Mouse (Mus musculus): ENCODE measurements around the gene Psapl1. TPM values are rescaled to one million over a fixed set of nuclear protein-coding genes. Genes with fewer than 3 reads are reported as not detected.

Psapl1 gene
- polyA plus RNA-seq, 1 experiment from 2014 or later: 0.10 TPM

DNA sequence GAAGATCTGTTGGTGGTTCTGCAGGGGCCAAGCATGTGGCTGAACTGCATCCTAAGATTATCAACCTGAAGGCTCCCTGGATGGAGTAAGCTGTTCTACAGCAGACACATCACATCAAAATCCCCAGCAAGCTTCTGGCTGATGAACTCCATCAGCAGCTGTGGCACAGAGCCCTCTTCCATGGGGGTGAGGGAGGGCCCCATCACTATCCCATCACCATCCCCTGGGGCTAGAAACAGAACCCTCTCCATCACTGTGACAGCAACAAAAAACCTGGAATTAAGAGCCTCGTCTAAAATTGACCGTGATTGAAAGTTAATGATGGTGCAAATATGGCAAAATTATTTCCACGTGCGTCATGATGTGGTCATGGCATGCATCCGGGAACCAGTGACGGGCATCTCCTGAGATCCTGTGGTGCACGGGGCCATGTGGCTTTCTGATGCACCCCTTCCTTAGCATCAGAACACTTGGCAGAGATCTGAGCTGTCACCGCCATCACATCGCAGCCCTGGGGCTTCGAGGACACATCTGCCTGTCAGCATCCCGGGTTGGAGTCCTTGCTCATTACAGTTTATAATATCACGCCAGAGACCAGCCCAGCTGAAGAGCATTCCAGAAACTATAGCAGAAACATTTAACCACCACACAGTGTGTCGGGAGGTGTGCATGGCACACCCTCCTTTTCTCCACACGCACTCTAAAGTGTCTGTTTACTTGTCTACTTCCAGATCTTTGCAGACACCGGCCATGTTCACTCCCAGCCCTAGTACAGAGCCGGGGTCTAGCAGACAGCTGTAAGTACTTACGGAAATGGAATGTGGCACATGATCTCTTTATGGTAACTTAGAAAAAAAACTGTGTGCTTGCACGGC is 51.1 kb downstream of the Psapl1 start:
- no peaks in the 10 kb centered on the region for H3K9me3 ChIP-seq (ENCODE audit: control insufficient read depth, low read length)
- no peaks in the 10 kb centered on the region for H3K27me3 ChIP-seq (replicated peaks; ENCODE audit: control insufficient read depth, insufficient read depth, low read length)
- no peak overlapping the region for H3K4me2 ChIP-seq (ENCODE audit: low read length)
- H3K27ac ChIP-seq (ENCODE audit: low read depth, low read length): no peak overlapping the region
- peaks cover 22% of the 10 kb centered on the region for H3K4me1 ChIP-seq (ENCODE audit: control insufficient read depth, insufficient read depth, low read depth, low read length)
- 54% methylated on average over 18 of the region's 18 CpGs for WGBS
- H3K4me3 ChIP-seq (ENCODE audit: low read length): no peak overlapping the region
- no peak overlapping the region for H3K9ac ChIP-seq (ENCODE audit: low read depth, low read length)
- H3K36me3 ChIP-seq (ENCODE audit: control insufficient read depth, insufficient read depth, low read length): no peaks in the 10 kb centered on the region
- no peak for ATAC-seq

Other genes with a start within 250 kb of the Psapl1 start
- gene Sorcs2, start 194.1 kb downstream of the Psapl1 start, polyA plus RNA-seq (2015; fragmentation: Nextera tagmentation; extraction: Ambion mirVana): 11.8 and 15.5 TPM in 2 replicates

Measured in hindbrain, embryonic 16.5 days (tissue).